Mouse (Mus musculus): Measurements from ENCODE around the gene Ckb.

GRCm38 (mm10) chr12:111670371-111670971 lies 1.7 kb downstream of the Ckb start:
- no peak for TF ChIP-seq GATA1 (IDR thresholded peaks at IDR 0.05; ENCODE audit: low read length)
- no peak for TF ChIP-seq TAL1 (IDR thresholded peaks at IDR 0.05; ENCODE audit: low read length)

Measured in erythroblast, embryonic 14.5 days (primary cell).